Mouse (Mus musculus): ENCODE data around the gene Mrpl27.
A peak's percentile ranks its signal among the peaks of the same experiment; 100 is the strongest.
"Not testable (repeated sequence)": the region's sequence is repeated elsewhere in the genome, so short reads cannot be mapped to it uniquely, and the experiment has no call there.

Mrpl27 gene

DNA sequence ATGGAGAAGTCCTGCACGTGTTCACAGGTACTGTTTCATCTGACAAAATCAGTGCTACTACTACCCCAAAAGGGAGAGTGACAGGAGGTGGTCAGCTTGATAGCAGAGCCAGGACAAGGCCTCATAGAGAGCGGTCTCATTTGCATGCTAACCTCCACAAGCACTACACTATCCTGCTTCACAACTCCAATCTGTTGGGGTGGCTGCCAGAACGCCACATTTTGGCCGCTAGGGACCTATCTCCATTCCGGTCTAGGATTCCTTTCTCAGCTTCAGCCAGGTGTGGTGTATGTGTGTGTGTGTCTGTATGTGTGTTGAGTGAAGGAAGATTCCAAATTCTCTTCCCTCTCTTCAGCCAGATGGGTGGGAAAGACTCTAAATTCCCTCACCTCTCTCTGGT is 21.9 kb downstream of the Mrpl27 start:
- no peak for DNase-seq

DNA sequence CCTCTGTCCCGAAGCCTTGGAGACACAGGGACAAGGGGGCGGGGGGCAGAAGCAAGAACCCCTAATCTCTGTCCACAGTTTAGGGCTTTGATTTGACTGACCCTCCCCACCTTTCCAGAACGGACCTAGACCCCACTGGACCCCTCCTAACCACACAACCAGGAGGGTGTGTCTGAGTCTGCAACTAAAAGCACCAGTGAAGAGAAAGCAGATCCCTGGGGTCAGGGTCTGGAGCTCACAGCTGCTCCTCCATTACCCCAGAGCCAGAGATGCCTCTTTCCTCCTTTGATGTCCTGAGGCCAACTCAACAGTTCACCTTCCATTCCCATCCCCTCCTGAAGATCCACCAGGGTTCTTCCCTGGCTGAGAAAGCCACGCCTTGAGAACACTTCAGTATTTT is 22.7 kb downstream of the Mrpl27 start:
- DNase-seq = no peak

DNA sequence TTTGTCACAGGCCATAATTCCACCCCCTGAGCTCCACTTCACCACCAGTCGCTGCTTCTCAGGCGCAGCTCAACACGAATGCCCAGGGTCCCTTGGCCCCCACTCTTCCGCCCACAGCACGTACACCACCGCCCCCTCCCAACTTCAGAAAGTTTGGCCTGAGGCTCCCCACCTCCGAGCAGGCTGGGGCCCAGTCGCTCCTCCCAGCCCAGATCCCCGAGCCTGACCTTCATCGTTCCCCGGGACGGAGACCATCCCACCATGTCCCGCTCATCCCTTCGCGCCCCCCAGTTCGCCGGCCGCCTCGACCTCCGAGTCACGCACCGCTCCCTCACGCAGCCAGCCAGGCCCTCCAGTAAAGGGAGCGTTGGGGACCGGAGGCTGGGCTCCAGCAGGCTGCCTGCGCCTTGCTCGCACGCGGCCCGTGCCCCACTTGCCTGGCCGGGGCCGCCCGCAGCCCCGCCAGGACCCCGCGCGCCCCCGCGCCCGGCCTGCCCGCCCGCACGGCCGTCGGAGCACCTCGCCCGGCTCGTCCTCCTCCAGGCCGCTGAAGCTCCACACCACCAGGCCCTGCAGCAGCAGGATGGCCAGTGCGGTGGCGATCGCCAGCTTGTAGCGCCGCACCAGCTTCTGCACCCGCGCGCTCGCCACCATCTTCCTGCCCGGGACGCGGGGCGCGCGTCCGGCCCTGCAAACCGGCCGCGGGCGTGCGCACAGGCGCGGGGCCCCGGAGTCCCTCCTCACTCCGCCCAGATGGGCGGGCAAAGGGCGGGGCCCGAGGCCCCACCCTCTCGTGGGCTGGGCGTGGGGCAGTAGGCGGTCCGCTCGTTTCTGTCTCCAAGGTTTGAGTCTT is 23.4 kb downstream of the Mrpl27 start, which contains the start of gene Xylt2:
Gene Xylt2, minus strand, starts transcription at position 762 of the 853 bp plus-strand sequence.
- peak; percentile 91 for DNase-seq

DNA sequence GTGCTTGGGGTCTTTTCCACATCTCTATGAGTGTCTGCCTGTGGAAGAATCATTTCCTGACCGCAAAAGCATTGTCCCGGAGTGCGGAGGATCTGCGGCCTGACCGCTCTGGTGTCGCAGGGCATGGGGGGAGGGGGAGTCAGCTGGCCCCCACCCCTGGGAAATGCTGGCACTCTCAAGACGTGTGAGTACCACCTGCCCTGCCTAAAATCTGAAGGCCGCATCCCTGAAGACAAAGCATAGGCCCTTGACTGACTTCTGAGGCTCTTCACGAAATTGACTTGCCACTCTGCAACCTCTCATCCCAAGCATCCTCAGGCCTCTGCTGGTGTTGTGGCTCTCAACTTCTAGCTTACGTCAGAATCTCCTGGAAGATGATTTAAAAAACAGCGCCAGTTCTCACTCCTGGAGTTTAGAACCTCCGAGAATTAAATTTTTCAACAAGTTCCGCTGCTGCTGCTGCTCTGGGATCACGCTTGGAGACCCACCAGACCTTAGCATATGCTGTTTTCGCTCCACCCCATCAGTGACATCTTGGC is 24.1 kb downstream of the Mrpl27 start:
- DNase-seq = no peak

DNA sequence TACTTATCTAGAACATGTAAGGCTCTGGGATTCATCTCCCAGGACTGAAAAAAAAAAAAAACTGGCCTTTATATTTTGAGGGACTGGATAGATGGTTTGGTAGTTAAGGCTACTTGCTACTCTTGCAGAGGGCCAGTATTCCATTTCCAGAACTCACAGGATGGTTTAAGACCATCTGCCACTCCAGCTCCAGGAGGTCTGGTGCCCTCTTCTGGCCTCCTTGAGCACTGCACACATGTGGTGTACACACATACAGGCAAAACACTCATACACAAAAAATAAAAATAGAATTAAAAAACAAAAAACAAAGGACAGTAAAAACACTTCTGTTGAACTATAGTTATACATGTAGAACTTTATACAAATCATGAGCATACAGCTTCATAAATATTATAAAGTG is 27.1 kb downstream of the Mrpl27 start:
- no peak for DNase-seq

DNA sequence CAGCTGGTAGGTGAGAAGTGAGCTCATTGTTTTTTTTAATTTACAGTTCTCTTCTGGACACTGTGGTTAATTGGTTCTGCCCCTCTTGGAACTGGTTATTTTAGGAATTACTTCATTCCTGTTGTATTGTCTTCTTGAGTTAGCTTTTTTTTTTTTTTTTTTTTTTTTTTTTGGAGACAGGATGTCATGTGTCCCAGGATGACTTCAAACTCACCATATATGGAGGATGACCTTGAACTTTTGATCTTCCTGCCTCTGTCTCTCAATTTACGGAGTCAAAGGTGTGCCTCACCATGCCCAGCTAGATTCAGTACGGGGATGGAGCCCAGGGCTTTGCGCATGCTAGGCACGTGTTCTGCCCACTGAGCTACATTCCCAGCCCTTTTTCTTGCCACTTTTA is 28.1 kb downstream of the Mrpl27 start:
- DNase-seq = no peak

DNA sequence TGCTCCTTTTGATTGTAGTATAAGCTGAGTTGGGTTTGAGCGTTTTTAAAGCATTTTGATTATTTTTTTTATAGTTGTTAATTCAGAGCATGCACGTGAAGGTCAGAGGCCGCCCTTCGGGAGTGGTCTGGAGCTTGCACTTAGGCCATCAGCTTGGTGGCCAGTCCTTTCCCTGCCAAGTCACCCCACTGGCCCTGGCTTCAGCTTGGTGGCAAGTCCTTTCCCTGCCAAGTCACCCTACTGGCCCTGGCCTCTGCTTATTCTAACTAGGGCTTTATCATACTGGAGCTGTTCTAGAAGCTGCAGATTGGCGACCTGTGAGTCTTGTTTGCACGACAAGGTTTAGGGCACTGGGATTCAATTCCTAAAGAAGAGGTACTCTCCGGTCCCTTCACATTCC is 28.9 kb downstream of the Mrpl27 start:
- no peak for DNase-seq

DNA sequence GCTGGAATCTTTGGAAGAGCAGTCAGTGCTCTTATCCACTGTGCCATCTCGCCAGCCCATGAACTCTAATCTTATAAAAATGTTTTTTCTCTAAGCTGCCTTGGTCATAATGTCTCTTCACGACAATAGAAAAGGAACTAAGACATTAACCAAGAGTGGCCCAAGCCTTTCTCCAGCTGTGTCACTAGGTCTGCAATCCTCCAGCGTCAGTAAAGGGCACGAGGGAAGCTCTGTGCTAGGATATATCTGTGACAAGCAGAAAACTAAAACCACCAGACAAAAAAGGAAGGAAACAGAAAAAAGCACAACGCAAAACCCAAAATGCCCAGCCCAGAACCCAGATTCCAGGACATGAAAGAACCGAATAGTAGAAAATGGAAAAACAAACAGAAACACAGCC is 33.6 kb downstream of the Mrpl27 start:
- no peak for DNase-seq

DNA sequence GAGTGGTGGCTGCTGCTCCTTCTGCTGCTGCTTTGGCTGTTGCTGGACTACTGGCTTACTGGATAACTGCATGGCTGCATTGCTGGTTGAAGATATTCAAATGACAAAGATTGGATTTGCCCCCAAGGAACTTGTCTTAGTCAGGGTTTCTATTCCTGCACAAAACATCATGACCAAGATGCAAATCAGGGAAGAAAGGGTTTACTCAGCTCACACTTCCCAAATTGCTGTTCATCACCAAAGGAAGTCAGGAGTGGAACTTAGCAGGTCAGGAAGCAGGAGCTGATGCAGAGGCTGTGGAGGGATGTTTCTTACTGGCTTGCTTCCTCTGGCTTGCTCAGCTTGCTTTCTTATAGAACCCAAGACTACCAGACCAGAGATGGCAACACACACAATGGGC is 38.9 kb downstream of the Mrpl27 start:
- not testable (repeated sequence) for DNase-seq

DNA sequence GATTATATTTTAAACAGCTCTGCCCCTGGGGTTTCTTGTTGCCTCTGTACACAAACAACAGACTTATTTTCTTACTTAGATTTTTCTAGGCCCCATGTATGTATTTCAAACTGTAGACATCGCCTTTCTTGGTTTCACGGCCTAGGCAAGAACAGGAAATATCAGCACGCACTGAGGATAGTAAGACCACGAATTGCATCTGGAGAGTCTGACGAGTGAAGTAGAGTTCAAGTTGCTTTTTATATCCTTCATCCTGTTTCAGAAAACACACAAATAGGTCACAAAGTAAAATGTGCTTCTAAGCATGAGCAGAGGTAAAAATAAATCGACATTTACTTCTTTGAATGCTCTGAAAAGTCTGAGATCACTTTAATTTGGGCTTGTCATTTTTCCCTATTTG is 41.9 kb downstream of the Mrpl27 start:
- no peak for DNase-seq

DNA sequence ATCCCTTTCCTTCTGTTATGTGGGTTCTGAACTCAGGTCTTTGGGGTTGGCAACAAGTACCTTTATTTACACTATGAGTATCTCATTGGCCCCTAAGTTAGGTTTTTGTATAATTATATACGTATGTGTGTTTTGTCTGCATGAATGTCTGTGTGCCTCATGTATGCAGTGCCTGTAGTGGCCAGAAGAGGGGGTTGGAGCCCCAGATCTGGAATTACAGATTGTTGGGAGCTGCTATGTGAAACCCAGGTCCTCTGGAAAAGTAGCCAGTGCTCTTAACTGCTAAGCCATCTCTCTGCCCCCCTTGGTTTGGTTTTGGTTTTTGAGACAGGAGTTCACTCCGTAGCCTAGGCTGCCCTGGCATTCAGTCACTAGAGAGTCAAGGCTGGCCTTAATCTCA is 43.6 kb downstream of the Mrpl27 start:
- no peak for DNase-seq

DNA sequence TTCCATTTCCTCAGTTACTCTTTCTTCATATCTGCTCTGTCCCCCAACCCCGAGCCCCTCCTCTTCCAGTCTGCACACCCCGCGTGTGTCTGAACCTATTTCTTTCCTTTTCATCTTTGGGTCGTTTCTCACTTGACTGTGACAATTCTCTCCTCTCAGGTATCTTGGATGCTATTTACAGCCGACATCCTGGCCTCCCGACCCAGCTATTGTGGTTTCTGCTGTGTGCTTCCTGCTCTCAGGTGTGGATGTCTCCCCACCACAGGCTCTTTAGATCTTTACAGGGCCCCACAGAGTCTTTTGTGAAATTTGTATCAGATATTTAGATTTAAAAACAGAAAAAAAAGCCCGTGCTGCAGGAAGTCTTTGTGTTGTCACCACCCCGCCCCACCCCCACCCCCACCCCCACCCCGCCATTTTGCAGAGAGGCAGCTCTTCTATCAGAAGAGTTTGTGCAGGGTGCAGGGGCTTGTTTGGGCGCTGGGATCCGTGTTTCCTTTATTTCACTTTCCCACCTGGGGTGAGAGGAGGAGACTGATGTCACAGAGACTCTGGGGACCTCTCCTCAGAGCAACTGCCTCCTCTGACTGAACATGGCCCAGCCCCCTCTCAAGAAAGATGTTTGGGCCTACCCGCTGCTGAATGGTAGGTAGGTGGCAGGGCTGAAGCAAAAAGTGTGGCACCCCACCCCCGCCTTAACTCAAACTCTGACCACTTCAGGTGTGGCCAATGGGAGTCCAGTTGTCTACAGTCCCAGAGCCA is 44.3 kb downstream of the Mrpl27 start:
- DNase-seq = no peak

DNA sequence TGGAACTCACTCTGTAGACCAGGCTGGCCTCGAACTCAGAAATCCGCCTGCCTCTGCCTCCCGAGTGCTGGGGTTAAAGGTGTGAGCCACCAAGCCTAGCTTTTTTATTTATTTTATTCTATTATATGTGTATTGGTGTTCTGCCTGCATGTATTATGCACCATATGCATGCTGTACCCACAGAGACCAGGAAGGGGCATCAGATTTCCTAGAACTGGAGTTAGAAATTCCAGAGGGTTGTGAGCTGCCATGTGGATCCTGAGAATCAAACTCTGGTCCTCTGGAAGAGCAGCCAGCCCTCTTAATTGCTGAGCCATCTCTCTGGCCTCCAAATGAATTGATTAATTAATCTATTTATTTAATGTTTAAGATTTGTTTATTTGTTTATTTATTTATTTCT is 45.8 kb downstream of the Mrpl27 start:
- DNase-seq = no peak

DNA sequence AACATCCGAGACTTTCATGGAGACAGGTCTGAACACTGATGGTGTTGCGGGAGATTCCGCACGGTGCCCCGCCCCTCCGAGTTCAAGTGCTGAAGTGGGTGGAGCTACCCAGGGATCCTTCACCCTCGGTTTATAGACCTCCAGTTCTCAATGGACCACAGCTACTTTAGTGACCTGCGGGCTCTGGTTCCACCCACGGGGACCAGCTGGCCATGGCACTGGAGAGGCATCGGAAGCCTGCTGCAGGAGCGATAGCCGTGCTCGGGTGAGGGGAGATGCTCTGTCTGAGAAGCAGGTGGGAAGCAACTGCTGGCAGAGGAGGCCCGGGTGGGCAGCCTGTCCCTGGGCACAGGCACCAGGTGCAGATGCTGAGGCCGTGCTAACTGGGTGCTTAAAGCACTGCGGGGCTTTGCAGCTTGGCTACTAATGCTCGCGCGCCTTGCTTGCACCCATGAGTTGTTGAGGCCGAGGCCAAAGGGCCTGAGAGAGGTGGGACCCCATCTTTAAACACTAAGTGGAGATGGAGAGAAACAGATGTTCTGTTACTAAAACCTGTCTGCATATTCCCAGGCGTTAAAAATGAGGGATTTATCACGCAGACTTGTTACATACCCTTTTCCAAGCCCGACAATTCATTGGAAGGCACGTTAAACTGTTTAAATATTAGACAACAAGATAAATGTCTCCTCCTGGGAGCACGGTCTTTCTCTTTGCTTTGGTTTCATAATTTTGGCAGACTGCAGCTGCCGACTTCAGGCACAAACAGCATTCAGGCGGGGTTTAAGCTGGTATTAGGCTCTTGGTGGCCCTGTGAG is 48.0 kb downstream of the Mrpl27 start:
- no peak for DNase-seq

DNA sequence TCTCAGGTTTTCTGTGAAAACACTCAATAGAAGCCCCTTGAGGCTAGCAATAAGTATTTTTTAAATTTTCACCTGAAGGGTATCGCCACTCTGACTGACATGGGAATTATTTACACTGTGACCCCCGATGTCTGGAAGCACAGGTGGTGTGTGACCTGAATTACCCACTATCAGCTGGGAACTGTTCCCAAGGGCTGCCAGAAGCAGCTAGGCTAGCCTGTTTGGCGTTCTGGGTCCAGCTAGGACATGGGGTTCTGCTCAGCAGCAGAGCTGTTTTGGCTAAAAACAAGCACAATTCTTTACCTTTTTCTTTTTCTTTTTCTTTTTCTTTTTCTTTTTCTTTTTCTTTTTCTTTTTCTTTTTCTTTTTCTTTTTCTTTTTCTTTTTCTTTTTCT is 48.6 kb downstream of the Mrpl27 start:
- DNase-seq = peak; percentile 26

DNA sequence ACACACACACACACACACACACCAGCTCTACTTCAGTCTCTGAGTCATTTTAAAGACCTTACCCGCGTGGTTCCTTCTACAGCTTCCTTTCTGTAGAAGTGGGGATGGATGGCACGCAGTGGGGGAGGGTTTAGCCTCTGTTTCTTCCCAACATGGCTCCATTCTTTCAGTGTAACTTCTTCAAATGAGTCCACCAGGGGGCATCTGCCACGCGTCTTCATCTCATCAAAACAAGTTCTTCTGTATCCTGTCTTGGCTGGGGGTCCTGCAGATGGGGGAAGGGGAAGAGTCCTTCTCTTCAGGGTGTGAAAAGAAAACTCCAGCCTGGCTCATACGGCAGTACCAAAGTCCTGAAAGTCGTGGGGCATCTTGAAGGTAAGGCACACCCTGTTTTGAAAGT is 50.5 kb downstream of the Mrpl27 start:
- DNase-seq = no peak

DNA sequence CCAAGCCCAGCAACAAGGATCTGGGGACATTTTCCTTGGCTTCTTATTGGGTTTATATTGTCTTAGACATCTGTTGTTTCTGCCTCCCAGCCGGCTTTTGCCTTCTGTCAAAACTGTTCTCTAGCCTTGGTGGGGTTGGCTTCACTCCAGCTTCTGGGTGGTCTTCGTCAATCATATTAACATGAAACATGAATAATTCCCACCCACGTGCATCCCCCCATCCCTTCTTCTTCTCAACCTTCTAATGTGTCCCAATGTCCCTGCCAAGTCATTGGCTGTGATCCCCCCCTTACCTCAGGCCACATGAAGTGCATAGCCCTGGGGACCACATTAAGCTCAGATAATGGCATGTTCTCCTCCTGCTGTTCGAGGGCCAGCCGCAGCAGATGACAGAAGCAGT is 50.9 kb downstream of the Mrpl27 start, which contains the start of gene Gm11541:
Gene Gm11541, minus strand, starts transcription at position 28 of the 400 bp plus-strand sequence.
- no peak for DNase-seq

Data from cerebellum, adult 11-12 months (tissue).